Mouse (Mus musculus) ES-E14 (cell line): Measurements from ENCODE around the gene Atp1b1. TPM values are rescaled to one million over a fixed set of nuclear protein-coding genes. Genes with fewer than 3 reads are reported as not detected.

ENCODE experiments used
- DNase-seq: peaks from one replicate; pipeline ENCODE4 v3.0.0-alpha.2; 2013; ENCODE audit warnings: low read depth, low spot score
- H3K27ac ChIP-seq: 2 replicates; pipeline ENCODE4 v1.5.1; 2012; ENCODE audit warnings: low read depth, mild to moderate bottlenecking, low read length, moderate library complexity, mixed read lengths; ENCODE audit not compliant: poor library complexity, insufficient read depth, severe bottlenecking
- H3K36me3 ChIP-seq: 2 replicates; pipeline ENCODE4 v1.6.1; 2012; ENCODE audit warnings: mild to moderate bottlenecking, low read length, moderate library complexity, mixed read lengths; ENCODE audit not compliant: control insufficient read depth, poor library complexity, insufficient read depth, severe bottlenecking
- H3K4me1 ChIP-seq, 2 experiments: fragments of 150-350 bp in 1 of 2; sonication (generic) in 1 of 2; 2 replicates each; pipeline ENCODE4 v1.6.1; 2012; ENCODE audit warnings: low read length in 2 of 2, mild to moderate bottlenecking in 1 of 2, mixed read lengths in 1 of 2; ENCODE audit not compliant: control insufficient read depth in 2 of 2, insufficient read depth in 2 of 2, poor library complexity in 1 of 2
- H3K4me3 ChIP-seq, 2 experiments: fragments of 150-350 bp in 1 of 2; sonication (generic) in 1 of 2; 2 replicates each; pipeline ENCODE4 v1.5.1; 2012; ENCODE audit warnings: low read length in 2 of 2, low read depth in 1 of 2, mild to moderate bottlenecking in 1 of 2, mixed read lengths in 1 of 2; ENCODE audit not compliant: insufficient read depth in 1 of 2, poor library complexity in 1 of 2, severe bottlenecking in 1 of 2
- H3K9ac ChIP-seq: 2 replicates; pipeline ENCODE4 v1.6.1; 2012; ENCODE audit warnings: low read depth, mild to moderate bottlenecking, low read length, mixed read lengths; ENCODE audit not compliant: poor library complexity, insufficient read depth, severe bottlenecking
- H3K9me3 ChIP-seq: fragments of 150-350 bp; sonication (generic); 2 replicates; pipeline ENCODE4 v1.6.1; 2012; ENCODE audit warnings: low read depth, mild to moderate bottlenecking, low read length; ENCODE audit not compliant: control insufficient read depth, insufficient read depth
- CHD2 ChIP-seq: IDR thresholded peaks from 2 replicates; pipeline ENCODE4 v1.6.1; 2014; ENCODE audit warnings: mild to moderate bottlenecking, low read depth, low read length, inconsistent platforms
- HCFC1 ChIP-seq: IDR thresholded peaks from 2 replicates; pipeline ENCODE4 v1.6.1; 2012; ENCODE audit warnings: low read length, inconsistent platforms, borderline replicate concordance; ENCODE audit not compliant: insufficient read depth
- MAFK ChIP-seq: IDR thresholded peaks from 2 replicates; pipeline ENCODE4 v1.6.1; 2014; ENCODE audit warnings: mild to moderate bottlenecking, low read depth, low read length, inconsistent platforms; ENCODE audit not compliant: insufficient read depth
- ZC3H11A ChIP-seq: IDR thresholded peaks from 2 replicates; pipeline ENCODE4 v1.6.1; 2012; ENCODE audit warnings: low read depth, mild to moderate bottlenecking, inconsistent platforms, low read length, borderline replicate concordance
- ZNF384 ChIP-seq: IDR thresholded peaks from 2 replicates; pipeline ENCODE4 v1.6.1; 2012; ENCODE audit warnings: low read depth, low read length, inconsistent platforms
- in situ Hi-C, 2 experiments: fragments of 600-800 bp; cut with MboI; formaldehyde crosslinking; loops; one replicate each; pipeline ENCODE4 v1.15.1; 2025; ENCODE audit warnings: low sequenced_read_pairs in 2 of 2, inconsistent platforms in 1 of 2; ENCODE audit not compliant: unreplicated experiment in 2 of 2
- total RNA-seq: library from RNA; depleted of rRNA; stranded (reverse); fragments of 300-350 nt; gene quantifications from 2 replicates; pipeline ENCODE4 v1.2.3, GENCODE M21; 2012

Gene Atp1b1
- total RNA-seq, 1 experiment = 58.3 TPM

GRCm38 (mm10) chr1:164461726-164462125 lies 3.6 kb upstream of the Atp1b1 start:
- DNase-seq = no peak
- Histone ChIP-seq H3K4me1 (peaks cover 5 to 13% of the 10 kb centered on the region in 2 experiments; a peak in 2 of 4 replicates), H3K36me3 (no peaks in the 10 kb centered on the region), H3K9ac (no peak overlapping the region), H3K9me3 (no peaks in the 10 kb centered on the region), H3K4me3 (no peak overlapping the region), H3K27ac (no peak overlapping the region)
- TF ChIP-seq CHD2 (no peak), ZNF384 (no peak), MAFK (no peak), ZC3H11A (no peak), HCFC1 (no peak)
- in situ Hi-C loops = no loop called here

GRCm38 (mm10) chr1:164460921-164461697 lies 3.0 kb upstream of the Atp1b1 start:
- no peak overlapping the region for H3K4me3 ChIP-seq
- H3K4me1 ChIP-seq = peaks cover 8 to 16% of the 10 kb centered on the region in 2 experiments; a peak in 3 of 4 replicates

DNA sequence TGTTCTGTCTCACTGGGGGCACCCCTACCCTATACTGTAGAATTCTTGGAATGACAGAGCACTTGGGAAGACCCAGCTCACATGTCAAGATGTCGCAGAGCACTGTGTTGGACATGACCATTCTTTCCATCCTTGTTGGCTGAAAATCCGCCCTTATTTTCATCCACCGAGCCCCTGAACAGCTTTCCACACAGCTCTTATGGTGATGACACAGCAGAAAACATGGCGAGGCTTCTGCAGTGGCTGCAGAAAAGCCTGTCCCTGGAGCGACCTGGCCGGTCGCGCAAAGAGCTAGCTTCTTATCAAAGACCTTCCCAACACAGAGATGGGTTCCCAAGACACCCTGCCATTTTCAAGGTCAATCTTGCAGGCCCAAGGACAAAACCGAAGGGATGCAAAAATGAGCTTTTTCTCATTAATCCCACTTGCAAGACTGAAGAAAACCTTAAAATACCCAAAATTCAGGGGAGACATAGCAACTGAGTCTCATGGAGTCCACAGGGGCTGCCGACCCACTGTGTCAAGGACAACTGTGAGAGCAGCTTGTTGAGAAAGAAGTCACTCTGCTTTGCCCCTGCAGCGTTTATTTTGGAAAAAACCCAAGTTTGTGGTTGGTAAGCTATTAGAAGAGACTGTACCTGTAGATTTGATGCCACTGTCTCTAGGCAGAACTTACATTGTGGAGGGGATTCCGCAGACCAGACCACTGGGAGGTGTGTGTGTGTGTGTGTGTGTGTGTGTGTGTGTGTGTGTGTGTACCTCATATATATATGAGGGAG lies 1.2 kb upstream of the Atp1b1 start:
- H3K4me1 ChIP-seq = peaks cover 14 to 24% of the 10 kb centered on the region in 2 experiments; a peak in 3 of 4 replicates
- H3K27ac ChIP-seq = no peak overlapping the region
- in situ Hi-C loops = no loop called here

More at GRCm38 (mm10) chr1:164460921-164461697, 3.0 kb upstream of the Atp1b1 start:
- no peak overlapping the region for H3K27ac ChIP-seq
- no peak for TF ChIP-seq HCFC1
- no peak for TF ChIP-seq MAFK
- TF ChIP-seq ZNF384 = no peak
- no peak for TF ChIP-seq ZC3H11A
- TF ChIP-seq CHD2 = no peak
- no peak overlapping the region for H3K9ac ChIP-seq
- no peaks in the 10 kb centered on the region for H3K9me3 ChIP-seq
- in situ Hi-C loops = no loop called here
- DNase-seq = no peak
- H3K36me3 ChIP-seq = no peaks in the 10 kb centered on the region

GRCm38 (mm10) chr1:164458621-164459051 lies 481 bp upstream of the Atp1b1 start:
- Histone ChIP-seq H3K4me3 (peak overlapping the region; percentile 75 to 98), H3K4me1 (peaks cover 18 to 24% of the 10 kb centered on the region in 2 experiments; a peak in 3 of 4 replicates), H3K36me3 (no peaks in the 10 kb centered on the region), H3K9ac (peak overlapping the region; percentile 47), H3K27ac (no peak overlapping the region), H3K9me3 (no peaks in the 10 kb centered on the region)
- no peak for DNase-seq
- in situ Hi-C loops = no loop called here
- TF ChIP-seq ZNF384 (no peak), ZC3H11A (no peak), MAFK (no peak), CHD2 (no peak), HCFC1 (no peak)

More for the DNA sequence above, 1.2 kb upstream of the Atp1b1 start:
- DNase-seq = no peak
- H3K36me3 ChIP-seq = no peaks in the 10 kb centered on the region
- peak overlapping the region; percentile 47; the same call in 1 of the 2 replicates for H3K9ac ChIP-seq
- no peaks in the 10 kb centered on the region for H3K9me3 ChIP-seq
- H3K4me3 ChIP-seq = peak overlapping the region; percentile 75 to 98; a peak in 3 of 4 replicates
- TF ChIP-seq MAFK (peak; percentile 73), CHD2 (no peak), ZC3H11A (no peak), ZNF384 (no peak), HCFC1 (no peak)
